Mouse (Mus musculus): ENCODE measurements at regions not wholly inside any gene's neighbourhood (a gene's known extent, or its start where the extent isn't known, plus 50 kb on each side); places are given as distances from the start of the nearest gene placed in this dataset.

DNA sequence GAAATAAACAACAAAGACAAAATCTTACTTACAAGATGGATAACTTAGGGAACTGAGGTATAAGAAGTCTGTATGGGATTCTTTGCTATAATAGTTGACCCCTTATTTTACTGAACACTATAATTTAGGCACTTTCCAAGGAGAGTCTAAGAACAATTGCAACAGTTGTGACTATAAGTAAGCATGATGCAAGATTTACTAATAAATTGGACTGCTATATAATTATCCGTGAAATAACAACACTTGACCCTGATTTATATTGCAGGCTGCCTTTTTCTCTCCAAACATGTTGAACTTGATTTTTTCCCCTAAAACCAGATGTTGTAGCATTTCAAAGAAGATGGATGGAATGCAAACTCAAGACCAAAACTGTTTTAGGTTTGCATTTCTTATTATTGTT lies 237.2 kb upstream of the Mef2c start:
- TF ChIP-seq E2F4 (IDR thresholded peaks at IDR 0.05; ENCODE audit: insufficient read depth) (no peak), MAX (IDR thresholded peaks at IDR 0.05; ENCODE audit: low read depth) (no peak), POLR2A (IDR thresholded peaks at IDR 0.05; ENCODE audit: insufficient read length, low read depth) (no peak), POLR2AphosphoS2 (IDR thresholded peaks at IDR 0.05; ENCODE audit: insufficient read length, low read depth) (no peak), USF1 (IDR thresholded peaks at IDR 0.05; ENCODE audit: low read depth) (no peak), TCF12 (IDR thresholded peaks at IDR 0.05; ENCODE audit: insufficient read depth, poor library complexity, severe bottlenecking) (no peak)
